Mouse (Mus musculus) Patski (cell line): ENCODE data around the gene Evl. TPM values are rescaled to one million over a fixed set of nuclear protein-coding genes. Genes with fewer than 3 reads are reported as not detected.
A peak's percentile ranks its signal among the peaks of the same experiment; 100 is the strongest.

Experiments used
- ATAC-seq: fragments of 100-300 bp; one replicate; pipeline ENCODE4 v1.8.0; 2021
- CTCF ChIA-PET: fragments of 350-600 bp; sonication (Branson Sonifier 250); formaldehyde crosslinking; loops from one replicate; lab custom pipeline; 2022; ENCODE audit warnings: inconsistent platforms; lab: Charles Lee
- POLR2A ChIA-PET: fragments of 350-600 bp; sonication (Branson Sonifier 250); formaldehyde crosslinking; loops from one replicate; lab custom pipeline; 2022; ENCODE audit warnings: antibody characterized with exemption, inconsistent platforms; lab: Charles Lee
- DNase-seq: peaks from one replicate; pipeline ENCODE4 v3.0.0-alpha.2; 2011; ENCODE audit warnings: low read depth, low spot score
- H3K27me3 ChIP-seq: fragments of 371-371 bp; one replicate; pipeline ENCODE4 v1.5.1; 2021
- CTCF ChIP-seq: fragments of 100-300 bp; IDR thresholded peaks from one replicate; pipeline ENCODE4 v1.5.1; 2021
- in situ Hi-C: fragments of 300-500 bp; cut with MboI; formaldehyde crosslinking; loops from 3 replicates; pipeline ENCODE4 v1.11.1; 2018; ENCODE audit warnings: low pct_unique_long_range_greater_than_20kb, mixed read lengths
- polyA plus RNA-seq: library from polyadenylated mRNA; unstranded; gene quantifications from one replicate; pipeline ENCODE4 v1.2.3, GENCODE M21; 2021

The Evl gene
- polyA plus RNA-seq, 1 experiment from 2014 or later = 109 TPM

DNA sequence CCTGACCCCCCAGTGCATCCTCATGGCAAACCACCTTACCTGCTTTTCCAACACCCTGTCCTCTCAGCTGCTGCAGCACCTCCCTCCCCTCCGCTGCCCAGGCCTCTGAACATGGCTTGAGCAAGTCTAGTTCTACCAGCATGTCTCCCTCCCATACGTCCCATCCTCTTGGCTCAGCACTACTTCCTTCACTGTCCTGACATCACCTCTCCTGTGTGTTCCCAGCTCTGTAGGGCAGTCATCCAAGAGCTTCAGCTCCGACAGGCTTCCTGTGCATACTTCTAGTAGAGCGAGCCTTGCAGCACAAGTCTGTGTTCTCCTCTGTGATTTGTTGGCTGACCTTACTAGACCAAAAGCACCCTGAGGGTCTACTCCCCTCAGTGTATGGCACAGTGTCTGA is 120.0 kb downstream of the Evl start:
- DNase-seq = no peak
- ChIA-PET CTCF (no interaction called here), POLR2A (no interaction called here)
- no peak for ATAC-seq
- TF ChIP-seq CTCF = no peak
- in situ Hi-C loops = no loop called here
- no peaks in the 10 kb centered on the region for H3K27me3 ChIP-seq

GRCm38 (mm10) chr12:108674916-108675315 is 120.4 kb downstream of the Evl start:
- DNase-seq (no peak), ATAC-seq (no peak)
- POLR2A ChIA-PET = no interaction called here
- in situ Hi-C loops = no loop called here
- TF ChIP-seq CTCF = no peak
- CTCF ChIA-PET = interaction anchor here (0.9 to 1.6 kb wide), 3 partner anchors 15 to 83 kb away, joined by 3 to 5 read pairs (median 3); no protein-coding TSS in a partner anchor
- no peaks in the 10 kb centered on the region for H3K27me3 ChIP-seq

GRCm38 (mm10) chr12:108675614-108676401 is 121.3 kb downstream of the Evl start:
- CTCF ChIA-PET = interaction anchor here (0.9 to 1.6 kb wide), 6 partner anchors 9 to 82 kb away, joined by 3 to 5 read pairs (median 3); no protein-coding TSS in a partner anchor
- DNase-seq = peak; percentile 70
- TF ChIP-seq CTCF = no peak
- in situ Hi-C loops = no loop called here
- ATAC-seq = peak; percentile 91
- POLR2A ChIA-PET = no interaction called here
- H3K27me3 ChIP-seq = no peaks in the 10 kb centered on the region

GRCm38 (mm10) chr12:108677116-108677515 is 122.6 kb downstream of the Evl start:
- no peaks in the 10 kb centered on the region for H3K27me3 ChIP-seq
- DNase-seq (no peak), ATAC-seq (no peak)
- in situ Hi-C loops = no loop called here
- POLR2A ChIA-PET = no interaction called here
- TF ChIP-seq CTCF = no peak
- CTCF ChIA-PET = interaction anchor here (1.1 kb wide), 2 partner anchors 18 to 64 kb away, joined by 3 read pairs; no protein-coding TSS in a partner anchor

- CTCF ChIA-PET = interaction anchor here (1.6 kb wide), 1 partner anchor 18 kb away, joined by 3 read pairs; no protein-coding TSS in a partner anchor
- ATAC-seq (no peak), DNase-seq (no peak)
- no peak for TF ChIP-seq CTCF
- POLR2A ChIA-PET = no interaction called here
- H3K27me3 ChIP-seq = no peaks in the 10 kb centered on the region
- in situ Hi-C loops = no loop called here
Measured at GRCm38 (mm10) chr12:108678366-108678765, 123.8 kb downstream of the Evl start.

DNA sequence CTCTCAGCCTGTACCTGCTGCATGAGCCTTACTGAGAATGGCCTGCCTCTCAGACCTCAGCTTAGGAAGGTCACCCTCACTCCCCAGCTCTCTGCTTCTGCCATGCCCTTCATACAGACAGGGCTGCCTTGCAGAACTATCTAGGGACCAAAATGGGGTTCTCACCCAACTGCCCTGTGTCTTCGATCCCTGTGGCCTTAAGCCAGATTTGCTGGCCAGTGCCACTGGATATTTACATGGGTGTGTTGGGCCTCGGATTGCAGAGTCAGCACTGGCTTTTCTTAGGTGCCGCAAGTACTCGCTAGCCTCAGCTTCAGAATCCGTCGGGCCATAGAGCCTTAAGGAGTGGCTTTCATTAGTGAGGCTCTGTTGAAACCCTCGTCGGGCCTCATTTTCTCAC is 126.3 kb downstream of the Evl start:
- in situ Hi-C loops = loop anchor here (5.0 kb wide), 1 partner anchor 64 kb away; no protein-coding TSS in a partner anchor
- no peaks in the 10 kb centered on the region for H3K27me3 ChIP-seq
- ATAC-seq (no peak), DNase-seq (no peak)
- TF ChIP-seq CTCF = no peak
- CTCF ChIA-PET = no interaction called here
- POLR2A ChIA-PET = no interaction called here

- ATAC-seq (no peak), DNase-seq (no peak)
- POLR2A ChIA-PET = no interaction called here
- no peaks in the 10 kb centered on the region for H3K27me3 ChIP-seq
- in situ Hi-C loops = loop anchor here (5.0 kb wide), 1 partner anchor 65 kb away; no protein-coding TSS in a partner anchor
- TF ChIP-seq CTCF = no peak
- CTCF ChIA-PET = no interaction called here
Measured at GRCm38 (mm10) chr12:108682240-108683023, 127.9 kb downstream of the Evl start.

GRCm38 (mm10) chr12:108686463-108686862 is 131.9 kb downstream of the Evl start:
- in situ Hi-C loops = no loop called here
- ChIA-PET POLR2A (interaction anchor here (0.6 kb wide), 1 partner anchor 464 kb away, joined by 3 read pairs; no protein-coding TSS in a partner anchor), CTCF (no interaction called here)
- ATAC-seq (no peak), DNase-seq (no peak)
- no peaks in the 10 kb centered on the region for H3K27me3 ChIP-seq
- no peak for TF ChIP-seq CTCF

GRCm38 (mm10) chr12:108686926-108687325 is 132.4 kb downstream of the Evl start:
- in situ Hi-C loops = no loop called here
- ATAC-seq (no peak), DNase-seq (no peak)
- TF ChIP-seq CTCF = no peak
- ChIA-PET POLR2A (interaction anchor here (0.6 kb wide), 2 partner anchors 82 to 464 kb away, joined by 3 read pairs; no protein-coding TSS in a partner anchor), CTCF (no interaction called here)
- H3K27me3 ChIP-seq = no peaks in the 10 kb centered on the region

- POLR2A ChIA-PET = no interaction called here
- ATAC-seq (no peak), DNase-seq (no peak)
- in situ Hi-C loops = no loop called here
- CTCF ChIA-PET = no interaction called here
- H3K27me3 ChIP-seq = no peaks in the 10 kb centered on the region
- TF ChIP-seq CTCF = no peak
Measured at GRCm38 (mm10) chr12:108689167-108689566, 134.6 kb downstream of the Evl start.
